Mouse (Mus musculus) CH12F3 (cell line): ENCODE data around the gene Syt13.

ENCODE experiments used
- in situ Hi-C: fragments of 300-500 bp; cut with MboI; formaldehyde crosslinking; loops from 2 replicates; pipeline ENCODE4 v1.14.3; 2020; ENCODE audit warnings: low sequenced_read_pairs

Syt13 gene

DNA sequence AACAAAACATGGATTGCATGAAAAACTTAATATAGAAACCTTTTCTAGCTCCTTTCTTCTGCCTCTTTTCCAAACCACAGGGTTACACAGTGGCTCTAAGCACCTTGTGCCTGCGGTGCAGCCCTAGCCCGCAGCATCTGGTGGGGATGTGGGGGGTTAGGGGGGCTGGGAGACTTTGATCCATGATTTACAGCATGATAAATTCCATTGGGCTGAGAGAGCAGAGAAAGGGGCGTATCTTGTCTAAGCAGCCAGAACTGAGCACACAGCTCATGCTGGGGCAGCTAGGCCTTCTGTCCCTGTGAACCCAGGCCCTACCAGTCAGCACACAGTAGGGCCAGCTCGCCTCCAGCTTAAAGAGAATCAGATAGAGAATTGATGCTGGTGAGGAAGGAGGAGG, 90.1 kb downstream of the Syt13 start:
- in situ Hi-C loops = no loop called here
